Mouse (Mus musculus): ENCODE data around the gene Usp44. TPM values are rescaled to one million over a fixed set of nuclear protein-coding genes. Genes with fewer than 3 reads are reported as not detected.

Gene Usp44
- polyA plus RNA-seq, 1 experiment from 2014 or later = 10.3 TPM

DNA sequence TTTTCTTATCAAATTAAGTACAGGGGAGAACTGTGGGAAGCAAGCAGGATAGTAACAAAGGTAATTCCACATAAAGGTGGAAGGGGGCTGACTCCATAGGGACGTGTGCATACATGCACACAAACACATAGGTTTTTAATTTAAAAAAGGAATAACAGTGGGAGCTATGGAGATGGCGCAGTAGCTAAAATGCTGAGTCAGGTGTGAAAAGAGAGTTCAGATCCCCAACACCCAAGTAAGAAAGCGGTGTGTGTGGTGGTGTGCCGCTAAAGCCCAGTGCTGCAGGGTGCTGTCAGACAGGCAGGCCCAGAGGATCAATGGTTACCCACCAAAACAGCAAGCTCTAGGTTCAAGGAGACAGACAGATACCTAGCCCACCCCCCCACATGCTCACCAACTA is 47.4 kb downstream of the Usp44 start:
- H3K4me2 ChIP-seq (replicated peaks; ENCODE audit: low read depth, low read length) = no peak overlapping the region
- no peak overlapping the region for H3K9ac ChIP-seq (ENCODE audit: low read depth, low read length)
- DNase-seq (ENCODE audit: low spot score) = no peak
- no peak overlapping the region for H3K27ac ChIP-seq (ENCODE audit: low read depth, low read length)
- no peaks in the 10 kb centered on the region for H3K9me3 ChIP-seq (ENCODE audit: control insufficient read depth, low read length)
- no peak overlapping the region for H3K4me3 ChIP-seq (ENCODE audit: low read depth, low read length)
- no peaks in the 10 kb centered on the region; the same call in 1 of the 2 replicates for H3K36me3 ChIP-seq (ENCODE audit: control insufficient read depth, insufficient read depth, low read length)
- no peaks in the 10 kb centered on the region for H3K27me3 ChIP-seq (ENCODE audit: control insufficient read depth, insufficient read depth, low read length)
- no peak for ATAC-seq (ENCODE audit: low FRiP score)
- H3K4me1 ChIP-seq (replicated peaks; ENCODE audit: control insufficient read depth, insufficient read depth, low read length) = no peaks in the 10 kb centered on the region
- 89% methylated on average over 4 of the region's 4 CpGs for WGBS

DNA sequence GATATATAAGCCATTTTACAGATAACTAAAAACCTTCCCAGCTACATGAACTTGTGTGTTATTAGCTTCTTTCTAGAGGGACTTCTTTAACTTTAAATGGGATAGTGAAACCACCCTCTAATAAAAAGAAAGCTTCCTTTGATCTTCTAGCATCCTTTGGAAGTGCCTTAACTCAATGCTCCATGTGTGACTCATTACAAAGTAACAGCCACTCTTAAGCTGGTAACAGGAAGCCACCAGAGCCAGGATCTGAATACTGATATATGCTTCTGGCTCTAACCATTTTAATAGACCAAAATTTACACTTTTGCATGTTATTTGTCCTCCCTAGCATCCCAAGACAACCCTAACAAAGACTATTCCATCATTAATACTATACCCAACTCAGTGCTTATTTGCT is 50.6 kb downstream of the Usp44 start:
- 0 out of 2 replicates have a peak, but pooled peaks cover 3% of the 10 kb centered on the region for H3K36me3 ChIP-seq (ENCODE audit: control insufficient read depth, insufficient read depth, low read length)

DNA sequence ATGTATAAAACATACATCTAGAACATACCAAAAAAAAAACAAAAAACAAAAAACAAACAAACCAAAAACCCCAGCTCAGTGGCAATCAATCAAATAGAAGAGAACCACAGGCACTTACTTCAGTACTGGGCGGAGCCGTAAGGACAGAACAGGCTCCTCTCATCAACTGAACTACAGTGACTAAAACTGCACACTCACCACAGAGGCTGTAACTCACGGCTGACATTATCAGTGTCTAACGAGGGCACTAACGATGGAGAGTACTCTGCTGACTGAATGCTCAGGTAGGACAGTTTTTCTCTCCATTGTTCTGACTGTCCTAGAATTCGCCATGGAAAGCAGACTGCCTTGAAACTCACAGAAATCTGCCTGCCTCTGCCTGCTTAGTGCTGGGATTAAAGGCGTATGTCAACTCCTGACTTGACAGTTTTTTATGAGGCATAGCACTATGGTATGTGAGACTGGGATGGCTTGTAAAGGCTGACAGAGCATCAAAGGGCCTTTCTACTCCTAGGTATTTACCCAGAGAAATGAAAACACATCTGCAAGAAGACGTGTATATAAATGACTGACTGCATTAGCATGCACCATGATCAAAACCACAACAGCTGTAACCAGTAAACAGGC is 51.5 kb downstream of the Usp44 start:
- Histone ChIP-seq H3K4me2 (replicated peaks; ENCODE audit: low read depth, low read length) (no peak overlapping the region), H3K4me3 (ENCODE audit: low read depth, low read length) (no peak overlapping the region), H3K27me3 (ENCODE audit: control insufficient read depth, insufficient read depth, low read length) (no peaks in the 10 kb centered on the region), H3K4me1 (replicated peaks; ENCODE audit: control insufficient read depth, insufficient read depth, low read length) (no peaks in the 10 kb centered on the region; the same call in 1 of the 2 replicates), H3K9ac (ENCODE audit: low read depth, low read length) (no peak overlapping the region), H3K9me3 (ENCODE audit: control insufficient read depth, low read length) (no peaks in the 10 kb centered on the region), H3K36me3 (ENCODE audit: control insufficient read depth, insufficient read depth, low read length) (0 out of 2 replicates have a peak, but pooled peaks cover 4% of the 10 kb centered on the region), H3K27ac (ENCODE audit: low read depth, low read length) (no peak overlapping the region)
- WGBS = 89% methylated on average over 8 of the region's 8 CpGs
- DNase-seq (ENCODE audit: low spot score) (no peak), ATAC-seq (ENCODE audit: low FRiP score) (no peak)

More for the DNA sequence above, 50.6 kb downstream of the Usp44 start:
- H3K4me1 ChIP-seq (replicated peaks; ENCODE audit: control insufficient read depth, insufficient read depth, low read length) = no peaks in the 10 kb centered on the region
- DNase-seq (ENCODE audit: low spot score) = no peak
- no peak overlapping the region for H3K9ac ChIP-seq (ENCODE audit: low read depth, low read length)
- no peak overlapping the region for H3K4me3 ChIP-seq (ENCODE audit: low read depth, low read length)
- H3K4me2 ChIP-seq (replicated peaks; ENCODE audit: low read depth, low read length) = no peak overlapping the region
- H3K27ac ChIP-seq (ENCODE audit: low read depth, low read length) = no peak overlapping the region
- ATAC-seq (ENCODE audit: low FRiP score) = no peak
- no peaks in the 10 kb centered on the region for H3K9me3 ChIP-seq (ENCODE audit: control insufficient read depth, low read length)
- no peaks in the 10 kb centered on the region for H3K27me3 ChIP-seq (ENCODE audit: control insufficient read depth, insufficient read depth, low read length)

- H3K27me3 ChIP-seq (ENCODE audit: control insufficient read depth, insufficient read depth, low read length) = no peaks in the 10 kb centered on the region
- H3K9me3 ChIP-seq (ENCODE audit: control insufficient read depth, low read length) = no peaks in the 10 kb centered on the region
- H3K27ac ChIP-seq (ENCODE audit: low read depth, low read length) = no peak overlapping the region
- ATAC-seq (ENCODE audit: low FRiP score) (no peak), DNase-seq (ENCODE audit: low spot score) (no peak)
- H3K36me3 ChIP-seq (ENCODE audit: control insufficient read depth, insufficient read depth, low read length) = 0 out of 2 replicates have a peak, but pooled peaks cover 4% of the 10 kb centered on the region
- peaks cover 4% of the 10 kb centered on the region for H3K4me1 ChIP-seq (replicated peaks; ENCODE audit: control insufficient read depth, insufficient read depth, low read length)
- no peak overlapping the region for H3K4me3 ChIP-seq (ENCODE audit: low read depth, low read length)
- WGBS = 95% methylated on average over 14 of the region's 14 CpGs
- H3K4me2 ChIP-seq (replicated peaks; ENCODE audit: low read depth, low read length) = no peak overlapping the region
- H3K9ac ChIP-seq (ENCODE audit: low read depth, low read length) = no peak overlapping the region
Measured at GRCm38 (mm10) chr10:93885839-93886477, 54.6 kb downstream of the Usp44 start.

GRCm38 (mm10) chr10:93888590-93888934 is 57.2 kb downstream of the Usp44 start:
- no peak for ATAC-seq (ENCODE audit: low FRiP score)
- Histone ChIP-seq H3K27me3 (ENCODE audit: control insufficient read depth, insufficient read depth, low read length) (no peaks in the 10 kb centered on the region), H3K36me3 (ENCODE audit: control insufficient read depth, insufficient read depth, low read length) (0 out of 2 replicates have a peak, but pooled peaks cover 4% of the 10 kb centered on the region), H3K27ac (ENCODE audit: low read depth, low read length) (peak overlapping the region; percentile 63), H3K9ac (ENCODE audit: low read depth, low read length) (peak overlapping the region; percentile 68), H3K4me1 (replicated peaks; ENCODE audit: control insufficient read depth, insufficient read depth, low read length) (peaks cover 4% of the 10 kb centered on the region), H3K9me3 (ENCODE audit: control insufficient read depth, low read length) (no peaks in the 10 kb centered on the region), H3K4me2 (replicated peaks; ENCODE audit: low read depth, low read length) (peak overlapping the region; percentile 77), H3K4me3 (ENCODE audit: low read depth, low read length) (peak overlapping the region; percentile 62)
- WGBS = 24% methylated on average over 10 of the region's 10 CpGs
- DNase-seq (ENCODE audit: low spot score) = no peak

GRCm38 (mm10) chr10:93888935-93889578 is 57.7 kb downstream of the Usp44 start:
- peak; percentile 69 for ATAC-seq (ENCODE audit: low FRiP score)
- peak overlapping the region; percentile 63 for H3K27ac ChIP-seq (ENCODE audit: low read depth, low read length)
- H3K9me3 ChIP-seq (ENCODE audit: control insufficient read depth, low read length) = no peaks in the 10 kb centered on the region
- H3K4me1 ChIP-seq (replicated peaks; ENCODE audit: control insufficient read depth, insufficient read depth, low read length) = peaks cover 4% of the 10 kb centered on the region
- no peaks in the 10 kb centered on the region for H3K27me3 ChIP-seq (ENCODE audit: control insufficient read depth, insufficient read depth, low read length)
- WGBS = under 1% methylated on average over 38 of the region's 38 CpGs
- peak overlapping the region; percentile 62 for H3K4me3 ChIP-seq (ENCODE audit: low read depth, low read length)
- peak overlapping the region; percentile 68 for H3K9ac ChIP-seq (ENCODE audit: low read depth, low read length)
- H3K4me2 ChIP-seq (replicated peaks; ENCODE audit: low read depth, low read length) = peak overlapping the region; percentile 77
- 0 out of 2 replicates have a peak, but pooled peaks cover 4% of the 10 kb centered on the region for H3K36me3 ChIP-seq (ENCODE audit: control insufficient read depth, insufficient read depth, low read length)
- peak; percentile 64 for DNase-seq (ENCODE audit: low spot score)

GRCm38 (mm10) chr10:93889579-93889950 is 58.2 kb downstream of the Usp44 start:
- peak overlapping the region; percentile 62 for H3K4me3 ChIP-seq (ENCODE audit: low read depth, low read length)
- peak; percentile 99 for ATAC-seq (ENCODE audit: low FRiP score)
- 0% methylated on average over 22 of the region's 30 CpGs for WGBS

DNA sequence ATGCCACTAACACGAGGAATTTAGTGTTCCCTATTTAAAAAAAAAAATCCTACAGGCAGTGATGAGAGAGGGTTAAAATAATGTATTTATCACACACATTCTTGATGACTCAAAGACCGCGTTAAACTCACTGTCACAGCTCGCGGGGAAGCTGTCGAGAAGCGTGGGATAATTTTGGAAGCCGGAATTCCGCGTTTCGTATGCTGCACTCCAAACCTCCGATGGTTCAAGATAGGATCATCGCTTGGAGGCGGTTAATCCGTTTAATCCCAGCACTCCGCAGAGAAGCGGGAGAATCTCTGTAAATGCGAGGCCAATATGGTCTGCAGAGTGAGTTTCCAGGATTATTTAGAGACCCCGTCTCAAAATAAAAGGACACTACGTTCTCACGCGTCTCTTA is 58.6 kb downstream of the Usp44 start:
- Histone ChIP-seq H3K36me3 (ENCODE audit: control insufficient read depth, insufficient read depth, low read length) (0 out of 2 replicates have a peak, but pooled peaks cover 4% of the 10 kb centered on the region), H3K27ac (ENCODE audit: low read depth, low read length) (0 out of 2 replicates have a peak overlapping the region, but pooled peaks have one; percentile 63), H3K9me3 (ENCODE audit: control insufficient read depth, low read length) (no peaks in the 10 kb centered on the region), H3K27me3 (ENCODE audit: control insufficient read depth, insufficient read depth, low read length) (no peaks in the 10 kb centered on the region), H3K4me1 (replicated peaks; ENCODE audit: control insufficient read depth, insufficient read depth, low read length) (peaks cover 4% of the 10 kb centered on the region), H3K4me2 (replicated peaks; ENCODE audit: low read depth, low read length) (peak overlapping the region; percentile 68), H3K9ac (ENCODE audit: low read depth, low read length) (peak overlapping the region; percentile 68), H3K4me3 (ENCODE audit: low read depth, low read length) (peak overlapping the region; percentile 62)
- DNase-seq (ENCODE audit: low spot score) = peak; percentile 66
- peak; percentile 30 for ATAC-seq (ENCODE audit: low FRiP score)
- WGBS = under 1% methylated on average over 22 of the region's 22 CpGs

More at GRCm38 (mm10) chr10:93889579-93889950, 58.2 kb downstream of the Usp44 start:
- Histone ChIP-seq H3K36me3 (ENCODE audit: control insufficient read depth, insufficient read depth, low read length) (0 out of 2 replicates have a peak, but pooled peaks cover 4% of the 10 kb centered on the region), H3K4me2 (replicated peaks; ENCODE audit: low read depth, low read length) (peak overlapping the region; percentile 77), H3K9me3 (ENCODE audit: control insufficient read depth, low read length) (no peaks in the 10 kb centered on the region), H3K9ac (ENCODE audit: low read depth, low read length) (peak overlapping the region; percentile 68), H3K27me3 (ENCODE audit: control insufficient read depth, insufficient read depth, low read length) (no peaks in the 10 kb centered on the region), H3K4me1 (replicated peaks; ENCODE audit: control insufficient read depth, insufficient read depth, low read length) (peaks cover 4% of the 10 kb centered on the region), H3K27ac (ENCODE audit: low read depth, low read length) (peak overlapping the region; percentile 63)
- peak; percentile 93 for DNase-seq (ENCODE audit: low spot score)

All from hindbrain, embryonic 11.5 days (tissue).